Mouse (Mus musculus): Measurements from ENCODE around the gene Mitd1. TPM values are rescaled to one million over a fixed set of nuclear protein-coding genes. Genes with fewer than 3 reads are reported as not detected.

Mitd1 gene
- polyA plus RNA-seq, 1 experiment from 2014 or later: 20.4 TPM

DNA sequence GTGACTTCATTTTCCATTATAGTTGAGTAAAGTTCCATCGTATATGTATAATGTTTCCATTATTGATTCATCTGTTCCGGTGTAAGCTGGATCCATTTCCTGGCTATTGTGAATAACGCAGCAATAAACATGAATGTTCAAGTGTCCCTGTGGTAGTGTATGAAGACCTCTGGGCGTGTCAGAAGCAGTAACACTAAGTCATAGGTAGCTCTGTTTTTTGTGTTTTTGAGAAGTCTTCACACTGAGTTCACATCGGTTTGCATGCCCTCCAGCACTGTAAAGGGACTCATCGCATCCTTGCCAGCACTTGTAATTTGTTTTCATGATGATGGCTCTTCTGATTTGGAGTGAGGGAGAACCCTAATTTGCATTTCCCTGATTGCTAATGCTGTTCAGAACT lies 23.9 kb downstream of the Mitd1 start, which contains the start of gene Tsga10:
Tsga10 (minus strand) TSS at position 144 of the 400 bp plus-strand sequence.
- Histone ChIP-seq H3K4me2 (replicated peaks) (peak within 1 kb of the TSS; percentile 69), H3K4me3 (peak within 1 kb of the TSS; percentile 69), H3K9me3 (no peaks in the 10 kb centered on the region), H3K27ac (replicated peaks) (peak within 1 kb of the TSS; percentile 87), H3K36me3 (no peaks in the 10 kb centered on the region), H3K4me1 (peaks cover 4% of the 10 kb centered on the region; the same call in 1 of the 2 replicates), H3K9ac (replicated peaks) (peak within 1 kb of the TSS; percentile 68), H3K27me3 (peaks cover 14% of the 10 kb centered on the region)
- ATAC-seq (ENCODE audit: low FRiP score, low read depth): no peak
- WGBS: 86% methylated on average over 6 of the region's 6 CpGs

GRCm38 (mm10) chr1:37865401-37866215 lies 24.6 kb downstream of the Mitd1 start:
- WGBS: 13% methylated on average over 23 of the region's 23 CpGs
- H3K4me2 ChIP-seq (replicated peaks): peak overlapping the region; percentile 69
- ATAC-seq (ENCODE audit: low FRiP score, low read depth): no peak
- H3K4me3 ChIP-seq: peak overlapping the region; percentile 69
- peak overlapping the region; percentile 68 for H3K9ac ChIP-seq (replicated peaks)
- peaks cover 4% of the 10 kb centered on the region; the same call in 1 of the 2 replicates for H3K4me1 ChIP-seq
- H3K36me3 ChIP-seq: no peaks in the 10 kb centered on the region
- H3K9me3 ChIP-seq: no peaks in the 10 kb centered on the region
- H3K27ac ChIP-seq (replicated peaks): peak overlapping the region; percentile 87
- peaks cover 14% of the 10 kb centered on the region for H3K27me3 ChIP-seq

- no peaks in the 10 kb centered on the region for H3K9me3 ChIP-seq
- H3K36me3 ChIP-seq: no peaks in the 10 kb centered on the region
- WGBS: under 1% methylated on average over 85 of the region's 90 CpGs
- peak overlapping the region; percentile 69 for H3K4me2 ChIP-seq (replicated peaks)
- peaks cover 14% of the 10 kb centered on the region for H3K27me3 ChIP-seq
- H3K9ac ChIP-seq (replicated peaks): peak overlapping the region; percentile 76
- ATAC-seq (ENCODE audit: low FRiP score, low read depth): peak; percentile 98
- peak overlapping the region; percentile 87 for H3K27ac ChIP-seq (replicated peaks)
- H3K4me3 ChIP-seq: peak overlapping the region; percentile 69
- peaks cover 4% of the 10 kb centered on the region; the same call in 1 of the 2 replicates for H3K4me1 ChIP-seq
Measured at GRCm38 (mm10) chr1:37864511-37865400, 25.5 kb downstream of the Mitd1 start.

GRCm38 (mm10) chr1:37850696-37851095 lies 39.5 kb downstream of the Mitd1 start:
- H3K36me3 ChIP-seq: peaks cover 17% of the 10 kb centered on the region
- no peaks in the 10 kb centered on the region for H3K27me3 ChIP-seq
- WGBS: 67% methylated on average over 2 of the region's 2 CpGs
- no peak overlapping the region for H3K4me2 ChIP-seq (replicated peaks)
- no peak overlapping the region for H3K27ac ChIP-seq (replicated peaks)
- H3K4me1 ChIP-seq: no peaks in the 10 kb centered on the region
- H3K9me3 ChIP-seq: peaks cover 5% of the 10 kb centered on the region; the same call in 1 of the 2 replicates
- H3K4me3 ChIP-seq: no peak overlapping the region
- ATAC-seq (ENCODE audit: low FRiP score, low read depth): no peak
- H3K9ac ChIP-seq (replicated peaks): no peak overlapping the region

DNA sequence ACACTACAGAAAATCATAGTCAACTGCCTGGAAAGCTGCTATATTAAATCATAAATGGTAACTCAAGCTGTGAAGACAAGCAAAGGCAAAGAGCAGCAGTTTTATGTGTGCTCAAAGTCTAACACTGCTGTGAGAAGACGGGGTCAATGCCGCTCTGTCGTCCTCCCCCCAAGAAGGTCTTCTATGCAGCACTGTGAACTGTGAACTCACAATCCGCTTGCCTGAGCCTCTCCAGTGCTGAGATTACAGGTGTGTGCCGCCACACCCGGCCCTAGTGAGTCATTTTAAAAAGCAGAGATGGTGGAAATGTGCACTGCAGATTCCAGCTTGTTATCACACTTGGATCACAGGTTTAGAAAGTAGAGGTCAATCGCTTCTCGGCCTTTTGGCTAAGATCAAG lies 43.3 kb downstream of the Mitd1 start:
- no peaks in the 10 kb centered on the region for H3K27me3 ChIP-seq
- H3K9me3 ChIP-seq: no peaks in the 10 kb centered on the region
- ATAC-seq (ENCODE audit: low FRiP score, low read depth): no peak
- H3K36me3 ChIP-seq: 0 out of 2 replicates have a peak, but pooled peaks cover 3% of the 10 kb centered on the region
- H3K4me1 ChIP-seq: no peaks in the 10 kb centered on the region
- no peak overlapping the region for H3K27ac ChIP-seq (replicated peaks)
- H3K9ac ChIP-seq (replicated peaks): no peak overlapping the region
- no peak overlapping the region for H3K4me2 ChIP-seq (replicated peaks)
- WGBS: 84% methylated on average over 8 of the region's 8 CpGs
- no peak overlapping the region for H3K4me3 ChIP-seq

- WGBS: 72% methylated on average over 2 of the region's 2 CpGs
- Histone ChIP-seq H3K4me2 (replicated peaks) (no peak overlapping the region), H3K36me3 (peaks cover 20% of the 10 kb centered on the region), H3K9me3 (no peaks in the 10 kb centered on the region), H3K9ac (replicated peaks) (no peak overlapping the region), H3K27me3 (no peaks in the 10 kb centered on the region), H3K4me1 (no peaks in the 10 kb centered on the region), H3K4me3 (no peak overlapping the region), H3K27ac (replicated peaks) (no peak overlapping the region)
- no peak for ATAC-seq (ENCODE audit: low FRiP score, low read depth)
Measured at GRCm38 (mm10) chr1:37831681-37832080, 58.5 kb downstream of the Mitd1 start.

Other genes starting within 250 kb of the Mitd1 start
- 0.75 and 0.98 TPM in 2 replicates for gene 2010300C02Rik, start 170.3 kb downstream of the Mitd1 start, polyA plus RNA-seq (2016; fragmentation: Nextera tagmentation; extraction: Ambion mirVana)
- 22.5 and 26.2 TPM in 2 replicates for gene Tsga10, start 24.0 kb downstream of the Mitd1 start, polyA plus RNA-seq (2016; fragmentation: Nextera tagmentation; extraction: Ambion mirVana)
- 7.4 and 7.7 TPM in 2 replicates for gene Lipt1, start 18.7 kb downstream of the Mitd1 start, polyA plus RNA-seq (2016; fragmentation: Nextera tagmentation; extraction: Ambion mirVana)
- gene Mrpl30, start 66 bp upstream of the Mitd1 start, polyA plus RNA-seq (2016; fragmentation: Nextera tagmentation; extraction: Ambion mirVana): 210 and 215 TPM in 2 replicates
- gene Lyg2, start 26.1 kb upstream of the Mitd1 start, polyA plus RNA-seq (2016; fragmentation: Nextera tagmentation; extraction: Ambion mirVana): not detected in 2 replicates
- gene Lyg1, start 67.3 kb upstream of the Mitd1 start, polyA plus RNA-seq (2016; fragmentation: Nextera tagmentation; extraction: Ambion mirVana): not detected in 2 replicates
- gene Txndc9, start 107.5 kb upstream of the Mitd1 start, polyA plus RNA-seq (2016; fragmentation: Nextera tagmentation; extraction: Ambion mirVana): 146 and 166 TPM in 2 replicates
- gene Eif5b, start 107.6 kb upstream of the Mitd1 start, polyA plus RNA-seq (2016; fragmentation: Nextera tagmentation; extraction: Ambion mirVana): 28.3 and 29.1 TPM in 2 replicates
- 44.8 and 47.7 TPM in 2 replicates for gene Rev1, start 239.4 kb upstream of the Mitd1 start, polyA plus RNA-seq (2016; fragmentation: Nextera tagmentation; extraction: Ambion mirVana)